Mouse (Mus musculus): Measurements from ENCODE around the gene Klhl29. TPM values are rescaled to one million over a fixed set of nuclear protein-coding genes. Genes with fewer than 3 reads are reported as not detected.
A peak's percentile ranks its signal among the peaks of the same experiment; 100 is the strongest.

Klhl29 gene
- polyA plus RNA-seq, 1 experiment, result 6.1 TPM

DNA sequence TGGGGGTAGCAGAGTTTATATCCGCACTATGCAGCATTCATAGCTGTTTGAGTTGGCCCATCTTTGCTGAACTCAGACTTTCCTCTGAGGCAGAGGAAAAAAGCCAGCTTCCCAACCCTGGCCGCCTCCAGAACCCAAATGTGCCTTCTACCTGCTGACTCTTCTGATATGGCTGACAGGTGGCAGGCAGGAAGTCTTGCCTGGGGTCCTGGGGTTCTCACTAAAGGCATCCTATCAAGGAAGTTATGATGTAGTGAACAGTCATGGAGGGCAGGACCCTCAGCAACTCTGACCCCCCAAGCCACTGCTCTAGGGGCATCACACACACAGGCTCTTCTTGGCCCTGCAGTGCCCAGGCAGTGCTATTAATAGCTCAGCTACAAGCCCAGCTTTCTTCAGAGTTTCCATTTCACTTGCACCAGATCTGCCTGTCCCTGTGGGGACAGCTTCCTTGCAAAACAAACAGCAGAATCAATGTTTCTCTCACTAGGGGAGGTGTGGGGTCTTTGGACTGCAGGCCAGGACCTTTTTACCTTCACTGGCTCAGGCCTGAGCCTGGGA, 187.6 kb downstream of the Klhl29 start:
- H3K4me3 ChIP-seq (ENCODE audit: insufficient read depth, low read length), result no peak overlapping the region
- TF ChIP-seq POLR2A (IDR thresholded peaks at IDR 0.05; ENCODE audit: low read depth, low read length) (no peak), CTCF (IDR thresholded peaks at IDR 0.05; ENCODE audit: borderline replicate concordance, insufficient read depth, low read length) (no peak)
- H3K4me1 ChIP-seq (ENCODE audit: control insufficient read depth, insufficient read depth, low read length), result peaks cover 2% of the 10 kb centered on the region
- no peak overlapping the region for H3K27ac ChIP-seq (ENCODE audit: insufficient read depth, low read length)

DNA sequence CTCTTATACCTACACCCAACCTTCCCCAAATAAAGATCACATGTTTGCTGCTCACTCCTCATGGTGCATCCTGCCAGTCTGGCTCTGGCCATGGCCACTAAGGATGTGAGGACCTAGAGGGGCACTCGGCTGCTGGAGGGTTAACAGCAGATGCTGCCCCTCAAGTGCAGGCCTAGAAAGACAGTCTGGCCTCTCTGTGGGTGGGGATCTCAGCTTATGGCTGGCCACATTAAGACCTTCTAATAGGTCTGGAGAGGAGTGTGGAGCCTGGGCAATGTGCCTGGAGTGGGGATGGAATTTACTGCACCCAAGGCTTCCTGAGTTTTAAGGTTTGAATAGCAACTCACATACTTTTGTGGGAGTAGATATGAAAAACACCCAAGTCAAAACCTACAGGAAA, 188.8 kb downstream of the Klhl29 start:
- Histone ChIP-seq H3K4me3 (ENCODE audit: insufficient read depth, low read length) (no peak overlapping the region), H3K4me1 (ENCODE audit: control insufficient read depth, insufficient read depth, low read length) (peaks cover 4% of the 10 kb centered on the region; the same call in 1 of the 2 replicates), H3K27ac (ENCODE audit: insufficient read depth, low read length) (peak overlapping the region; percentile 66)
- TF ChIP-seq POLR2A (IDR thresholded peaks at IDR 0.05; ENCODE audit: low read depth, low read length) (no peak), CTCF (IDR thresholded peaks at IDR 0.05; ENCODE audit: borderline replicate concordance, insufficient read depth, low read length) (no peak)

- Histone ChIP-seq H3K4me3 (ENCODE audit: insufficient read depth, low read length) (no peak overlapping the region), H3K27ac (ENCODE audit: insufficient read depth, low read length) (0 out of 2 replicates have a peak overlapping the region, but pooled peaks have one; percentile 17), H3K4me1 (ENCODE audit: control insufficient read depth, insufficient read depth, low read length) (peaks cover 3% of the 10 kb centered on the region; the same call in 1 of the 2 replicates)
- TF ChIP-seq POLR2A (IDR thresholded peaks at IDR 0.05; ENCODE audit: low read depth, low read length) (no peak), CTCF (IDR thresholded peaks at IDR 0.05; ENCODE audit: borderline replicate concordance, insufficient read depth, low read length) (no peak)
Observed at GRCm38 (mm10) chr12:5185603-5186002, 189.9 kb downstream of the Klhl29 start.

GRCm38 (mm10) chr12:5182586-5182985, 192.9 kb downstream of the Klhl29 start:
- Histone ChIP-seq H3K4me3 (ENCODE audit: insufficient read depth, low read length) (no peak overlapping the region), H3K27ac (ENCODE audit: insufficient read depth, low read length) (no peak overlapping the region), H3K4me1 (ENCODE audit: control insufficient read depth, insufficient read depth, low read length) (peaks cover 3% of the 10 kb centered on the region; the same call in 1 of the 2 replicates)
- TF ChIP-seq POLR2A (IDR thresholded peaks at IDR 0.05; ENCODE audit: low read depth, low read length), result no peak
- TF ChIP-seq CTCF (IDR thresholded peaks at IDR 0.05; ENCODE audit: borderline replicate concordance, insufficient read depth, low read length), result no peak

DNA sequence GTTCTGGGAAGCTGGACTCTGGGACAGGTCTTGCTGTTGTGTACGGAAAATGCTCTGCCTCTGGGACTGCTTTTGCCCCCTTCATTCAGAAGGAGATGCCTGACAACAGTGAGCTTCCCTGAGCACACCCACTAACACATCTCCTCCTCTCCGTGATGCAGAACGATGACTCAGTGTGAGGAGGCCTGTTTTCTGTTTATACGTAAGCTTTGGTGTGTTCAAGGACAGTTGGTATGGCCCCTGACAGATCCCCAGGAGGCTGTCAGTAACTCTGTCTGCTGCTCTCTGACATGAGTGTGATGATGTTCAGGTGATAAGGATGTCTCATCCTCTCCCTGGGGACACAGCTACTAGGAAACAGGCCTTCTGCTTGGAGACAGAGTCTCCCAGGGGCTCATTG, 193.3 kb downstream of the Klhl29 start:
- H3K27ac ChIP-seq (ENCODE audit: insufficient read depth, low read length), result no peak overlapping the region
- TF ChIP-seq CTCF (IDR thresholded peaks at IDR 0.05; ENCODE audit: borderline replicate concordance, insufficient read depth, low read length), result no peak
- no peak for TF ChIP-seq POLR2A (IDR thresholded peaks at IDR 0.05; ENCODE audit: low read depth, low read length)
- H3K4me3 ChIP-seq (ENCODE audit: insufficient read depth, low read length), result no peak overlapping the region
- peaks cover 4% of the 10 kb centered on the region; the same call in 1 of the 2 replicates for H3K4me1 ChIP-seq (ENCODE audit: control insufficient read depth, insufficient read depth, low read length)

DNA sequence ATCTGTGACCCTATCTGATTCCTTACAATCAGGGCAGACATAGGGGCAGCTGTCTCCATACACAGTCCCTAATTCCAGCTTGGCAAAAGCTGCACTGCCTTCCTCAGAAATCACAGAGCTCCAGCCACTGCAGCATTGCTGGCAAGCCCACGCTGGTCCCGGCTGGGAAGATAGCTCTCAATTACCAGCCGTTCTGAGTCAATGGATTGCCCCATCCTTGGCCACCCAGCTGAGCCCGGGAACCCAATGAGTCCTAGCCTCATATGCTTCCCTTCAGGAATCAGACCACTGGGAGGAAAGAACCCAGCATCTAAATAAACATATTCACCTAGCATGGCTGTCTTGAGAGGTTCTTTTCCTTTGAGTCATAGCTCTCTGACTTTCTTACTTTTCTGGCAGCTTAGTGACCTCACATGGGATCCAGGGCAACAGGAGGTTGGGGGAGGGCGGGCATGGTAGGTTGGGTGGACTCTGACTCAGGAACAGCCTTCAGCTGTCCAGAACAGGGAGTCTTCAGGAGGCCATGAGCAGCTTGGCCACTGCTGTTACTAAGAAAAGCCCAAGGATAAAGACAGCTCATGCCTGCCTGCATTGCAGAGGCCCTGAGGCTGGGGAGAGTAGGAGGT, 198.7 kb downstream of the Klhl29 start:
- H3K4me1 ChIP-seq (ENCODE audit: control insufficient read depth, insufficient read depth, low read length), result peaks cover 3% of the 10 kb centered on the region; the same call in 1 of the 2 replicates
- TF ChIP-seq POLR2A (IDR thresholded peaks at IDR 0.05; ENCODE audit: low read depth, low read length), result no peak
- peak overlapping the region; percentile 54 for H3K27ac ChIP-seq (ENCODE audit: insufficient read depth, low read length)
- H3K4me3 ChIP-seq (ENCODE audit: insufficient read depth, low read length), result no peak overlapping the region

GRCm38 (mm10) chr12:5166141-5166540, 209.3 kb downstream of the Klhl29 start:
- TF ChIP-seq POLR2A (IDR thresholded peaks at IDR 0.05; ENCODE audit: low read depth, low read length) (no peak), CTCF (IDR thresholded peaks at IDR 0.05; ENCODE audit: borderline replicate concordance, insufficient read depth, low read length) (0 out of 2 replicates have a peak, but pooled peaks have one; percentile 8)
- Histone ChIP-seq H3K4me1 (ENCODE audit: control insufficient read depth, insufficient read depth, low read length) (no peaks in the 10 kb centered on the region), H3K27ac (ENCODE audit: insufficient read depth, low read length) (no peak overlapping the region), H3K4me3 (ENCODE audit: insufficient read depth, low read length) (no peak overlapping the region)

DNA sequence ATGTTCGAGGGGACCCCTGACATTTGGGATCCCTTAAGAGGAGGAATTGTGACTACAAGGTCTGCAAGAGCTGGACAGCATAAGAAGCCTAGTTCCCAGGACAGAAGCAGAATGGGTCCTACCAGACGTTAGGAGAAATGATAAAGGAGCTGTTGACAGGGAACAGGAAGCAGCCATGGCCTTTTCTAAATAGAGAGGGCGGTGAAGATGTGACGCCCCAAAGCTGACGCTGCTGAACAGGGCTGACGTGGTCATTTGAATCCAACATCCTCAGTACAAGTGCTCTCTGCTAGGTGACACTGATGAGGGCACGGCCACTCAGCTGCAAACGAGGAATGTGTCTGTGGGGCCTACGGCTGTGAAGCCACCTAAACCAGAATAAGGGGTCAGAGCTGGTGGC, 210.1 kb downstream of the Klhl29 start:
- H3K4me3 ChIP-seq (ENCODE audit: insufficient read depth, low read length), result no peak overlapping the region
- no peak for TF ChIP-seq CTCF (IDR thresholded peaks at IDR 0.05; ENCODE audit: borderline replicate concordance, insufficient read depth, low read length)
- no peak for TF ChIP-seq POLR2A (IDR thresholded peaks at IDR 0.05; ENCODE audit: low read depth, low read length)
- no peak overlapping the region for H3K27ac ChIP-seq (ENCODE audit: insufficient read depth, low read length)
- H3K4me1 ChIP-seq (ENCODE audit: control insufficient read depth, insufficient read depth, low read length), result no peaks in the 10 kb centered on the region

DNA sequence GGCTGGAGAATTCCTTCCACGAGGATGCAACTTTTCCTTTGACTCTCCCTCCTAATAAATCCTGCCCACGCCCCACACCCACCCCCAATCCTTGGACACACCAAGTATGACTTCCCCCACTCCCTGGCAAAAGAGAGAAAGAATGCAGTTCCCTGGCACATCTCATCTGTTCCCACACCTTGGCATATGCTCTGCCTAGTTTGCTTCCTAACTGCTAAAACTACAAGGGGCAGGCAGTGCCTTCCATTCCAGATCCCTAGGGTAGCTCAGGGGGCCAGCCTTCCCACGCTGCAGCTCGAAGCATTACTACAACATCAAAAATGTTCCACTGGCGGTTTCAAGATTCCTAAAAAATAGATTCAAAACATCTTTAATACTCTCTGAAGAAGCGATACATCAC, 212.8 kb downstream of the Klhl29 start:
- TF ChIP-seq CTCF (IDR thresholded peaks at IDR 0.05; ENCODE audit: borderline replicate concordance, insufficient read depth, low read length), result no peak
- TF ChIP-seq POLR2A (IDR thresholded peaks at IDR 0.05; ENCODE audit: low read depth, low read length), result no peak
- Histone ChIP-seq H3K27ac (ENCODE audit: insufficient read depth, low read length) (peak overlapping the region; percentile 14; the same call in 1 of the 2 replicates), H3K4me3 (ENCODE audit: insufficient read depth, low read length) (no peak overlapping the region), H3K4me1 (ENCODE audit: control insufficient read depth, insufficient read depth, low read length) (no peaks in the 10 kb centered on the region)

- Histone ChIP-seq H3K4me1 (ENCODE audit: control insufficient read depth, insufficient read depth, low read length) (no peaks in the 10 kb centered on the region), H3K27ac (ENCODE audit: insufficient read depth, low read length) (no peak overlapping the region), H3K4me3 (ENCODE audit: insufficient read depth, low read length) (no peak overlapping the region)
- TF ChIP-seq CTCF (IDR thresholded peaks at IDR 0.05; ENCODE audit: borderline replicate concordance, insufficient read depth, low read length) (no peak), POLR2A (IDR thresholded peaks at IDR 0.05; ENCODE audit: low read depth, low read length) (no peak)
Observed at GRCm38 (mm10) chr12:5161631-5162030, 213.9 kb downstream of the Klhl29 start.
